Mouse (Mus musculus): ENCODE results near the gene Rmi2. TPM values are rescaled to one million over a fixed set of nuclear protein-coding genes. Genes with fewer than 3 reads are reported as not detected.

Gene Rmi2
- total and polyA plus RNA-seq, 2 experiments from 2014 or later: 0.35 to 0.76 TPM

- TF ChIP-seq CTCF (IDR thresholded peaks at IDR 0.05; ENCODE audit: low read depth): no peak
- no peak overlapping the region for H3K4me2 ChIP-seq (ENCODE audit: low read depth)
- DNase-seq (no peak), ATAC-seq (no peak)
- no peak overlapping the region for H3K9ac ChIP-seq
- H3K36me3 ChIP-seq (ENCODE audit: insufficient read depth): no peaks in the 10 kb centered on the region
- H3K9me3 ChIP-seq (ENCODE audit: low read length): no peaks in the 10 kb centered on the region
- WGBS: 95% methylated on average over 1 of the region's 1 CpGs
- H3K27me3 ChIP-seq (ENCODE audit: insufficient read depth, low read length): no peaks in the 10 kb centered on the region
- no peak overlapping the region for H3K27ac ChIP-seq (ENCODE audit: low read depth, low read length)
- H3K4me3 ChIP-seq (ENCODE audit: low read depth, low read length): no peak overlapping the region
- no peaks in the 10 kb centered on the region for H3K4me1 ChIP-seq (ENCODE audit: insufficient read depth)
Measured at GRCm38 (mm10) chr16:10900736-10901135, 65.9 kb downstream of the Rmi2 start.

GRCm38 (mm10) chr16:10901956-10902355 lies 67.1 kb downstream of the Rmi2 start:
- WGBS: 71% methylated on average over 2 of the region's 2 CpGs
- H3K4me2 ChIP-seq (ENCODE audit: low read depth): no peak overlapping the region
- no peak overlapping the region for H3K9ac ChIP-seq
- ATAC-seq (no peak), DNase-seq (no peak)
- no peak overlapping the region for H3K4me3 ChIP-seq (ENCODE audit: low read depth, low read length)
- H3K27ac ChIP-seq (ENCODE audit: low read depth, low read length): no peak overlapping the region
- no peak for TF ChIP-seq CTCF (IDR thresholded peaks at IDR 0.05; ENCODE audit: low read depth)
- no peaks in the 10 kb centered on the region for H3K9me3 ChIP-seq (ENCODE audit: low read length)
- H3K4me1 ChIP-seq (ENCODE audit: insufficient read depth): no peaks in the 10 kb centered on the region
- no peaks in the 10 kb centered on the region for H3K36me3 ChIP-seq (ENCODE audit: insufficient read depth)
- H3K27me3 ChIP-seq (ENCODE audit: insufficient read depth, low read length): no peaks in the 10 kb centered on the region

DNA sequence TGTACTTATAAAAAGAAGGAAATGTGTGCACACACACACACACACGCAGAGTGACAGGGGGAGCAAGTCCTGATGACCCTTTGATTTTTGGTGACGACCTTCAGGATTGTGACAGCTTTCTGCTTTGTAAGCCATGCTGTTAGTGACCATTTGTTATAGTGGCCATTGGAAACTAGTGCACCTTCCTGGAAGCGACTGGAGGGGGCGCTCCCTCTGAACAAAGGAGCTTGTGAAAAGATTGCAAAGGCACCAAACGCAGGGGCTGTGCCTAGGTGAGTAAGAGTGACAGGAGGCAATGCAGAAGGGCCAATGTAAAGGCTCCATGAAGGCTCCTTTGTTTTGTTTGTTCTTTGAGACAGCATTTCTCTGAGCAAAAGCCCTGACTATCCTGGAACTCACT lies 68.0 kb downstream of the Rmi2 start:
- H3K27me3 ChIP-seq (ENCODE audit: insufficient read depth, low read length): no peaks in the 10 kb centered on the region
- no peak overlapping the region for H3K4me3 ChIP-seq (ENCODE audit: low read depth, low read length)
- no peaks in the 10 kb centered on the region for H3K4me1 ChIP-seq (ENCODE audit: insufficient read depth)
- H3K27ac ChIP-seq (ENCODE audit: low read depth, low read length): no peak overlapping the region
- peak; percentile 16; the same call in 1 of the 2 replicates for TF ChIP-seq CTCF (IDR thresholded peaks at IDR 0.05; ENCODE audit: low read depth)
- no peaks in the 10 kb centered on the region for H3K36me3 ChIP-seq (ENCODE audit: insufficient read depth)
- WGBS: 60% methylated on average over 5 of the region's 5 CpGs
- no peaks in the 10 kb centered on the region for H3K9me3 ChIP-seq (ENCODE audit: low read length)
- H3K4me2 ChIP-seq (ENCODE audit: low read depth): no peak overlapping the region
- ATAC-seq (no peak), DNase-seq (no peak)
- no peak overlapping the region for H3K9ac ChIP-seq

- no peaks in the 10 kb centered on the region for H3K9me3 ChIP-seq (ENCODE audit: low read length)
- no peak overlapping the region for H3K27ac ChIP-seq (ENCODE audit: low read depth, low read length)
- ATAC-seq (no peak), DNase-seq (no peak)
- H3K4me3 ChIP-seq (ENCODE audit: low read depth, low read length): no peak overlapping the region
- H3K4me2 ChIP-seq (ENCODE audit: low read depth): no peak overlapping the region
- H3K4me1 ChIP-seq (ENCODE audit: insufficient read depth): no peaks in the 10 kb centered on the region
- WGBS: 78% methylated on average over 5 of the region's 5 CpGs
- H3K27me3 ChIP-seq (ENCODE audit: insufficient read depth, low read length): no peaks in the 10 kb centered on the region
- no peak overlapping the region for H3K9ac ChIP-seq
- no peak for TF ChIP-seq CTCF (IDR thresholded peaks at IDR 0.05; ENCODE audit: low read depth)
- no peaks in the 10 kb centered on the region for H3K36me3 ChIP-seq (ENCODE audit: insufficient read depth)
Measured at GRCm38 (mm10) chr16:10905661-10906113, 70.8 kb downstream of the Rmi2 start.

GRCm38 (mm10) chr16:10910541-10910940 lies 75.7 kb downstream of the Rmi2 start:
- Histone ChIP-seq H3K4me2 (ENCODE audit: low read depth) (no peak overlapping the region), H3K4me3 (ENCODE audit: low read depth, low read length) (no peak overlapping the region), H3K4me1 (ENCODE audit: insufficient read depth) (no peaks in the 10 kb centered on the region), H3K36me3 (ENCODE audit: insufficient read depth) (no peaks in the 10 kb centered on the region), H3K9me3 (ENCODE audit: low read length) (no peaks in the 10 kb centered on the region), H3K27ac (ENCODE audit: low read depth, low read length) (no peak overlapping the region), H3K27me3 (ENCODE audit: insufficient read depth, low read length) (no peaks in the 10 kb centered on the region), H3K9ac (no peak overlapping the region)
- no peak for ATAC-seq
- DNase-seq: no peak
- TF ChIP-seq CTCF (IDR thresholded peaks at IDR 0.05; ENCODE audit: low read depth): no peak
- 87% methylated on average over 7 of the region's 7 CpGs for WGBS

DNA sequence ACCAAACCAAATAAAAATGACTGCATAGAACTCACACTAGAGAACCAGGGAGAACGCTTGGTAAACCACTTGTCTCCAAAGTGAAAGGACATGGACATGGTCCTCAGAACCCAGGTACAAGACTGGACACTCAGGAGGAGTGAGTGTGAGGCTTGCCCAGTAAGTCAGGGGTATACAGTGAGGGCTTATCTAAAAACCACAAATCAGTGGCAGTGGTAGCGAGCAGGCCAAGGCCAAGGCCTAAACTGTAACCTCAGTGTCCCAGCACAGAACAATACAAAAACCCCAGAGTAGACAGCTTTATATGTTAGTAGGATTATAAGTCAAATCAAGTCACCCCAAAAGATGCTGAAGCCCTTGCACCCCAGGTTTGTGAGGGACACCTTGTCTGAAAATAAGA lies 76.2 kb downstream of the Rmi2 start:
- no peak overlapping the region for H3K9ac ChIP-seq
- no peaks in the 10 kb centered on the region for H3K36me3 ChIP-seq (ENCODE audit: insufficient read depth)
- no peaks in the 10 kb centered on the region for H3K9me3 ChIP-seq (ENCODE audit: low read length)
- H3K4me3 ChIP-seq (ENCODE audit: low read depth, low read length): no peak overlapping the region
- ATAC-seq (no peak), DNase-seq (no peak)
- H3K27me3 ChIP-seq (ENCODE audit: insufficient read depth, low read length): no peaks in the 10 kb centered on the region
- WGBS: 89% methylated on average over 2 of the region's 2 CpGs
- no peak overlapping the region for H3K4me2 ChIP-seq (ENCODE audit: low read depth)
- TF ChIP-seq CTCF (IDR thresholded peaks at IDR 0.05; ENCODE audit: low read depth): no peak
- H3K27ac ChIP-seq (ENCODE audit: low read depth, low read length): no peak overlapping the region
- H3K4me1 ChIP-seq (ENCODE audit: insufficient read depth): no peaks in the 10 kb centered on the region

DNA sequence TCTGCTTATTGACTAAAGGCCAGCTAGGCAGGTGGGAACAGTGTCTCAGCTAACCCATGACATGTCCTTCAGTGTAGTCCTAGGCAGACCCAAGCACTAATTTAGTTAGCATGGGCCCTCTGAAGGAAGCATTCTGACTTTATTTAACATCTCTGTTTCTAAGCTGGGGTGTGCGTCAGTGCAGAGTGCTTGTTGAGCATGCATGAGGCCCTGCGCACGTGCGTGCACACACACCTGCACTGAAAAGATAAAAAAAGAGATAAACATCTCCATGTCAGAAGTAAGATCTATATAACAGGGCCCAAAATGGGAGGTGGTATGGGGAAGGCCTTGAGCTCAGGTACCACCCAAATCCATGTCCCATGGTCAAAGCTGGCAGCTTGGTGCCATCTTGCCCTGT lies 80.2 kb downstream of the Rmi2 start:
- H3K9ac ChIP-seq: no peak overlapping the region
- no peaks in the 10 kb centered on the region for H3K4me1 ChIP-seq (ENCODE audit: insufficient read depth)
- H3K27me3 ChIP-seq (ENCODE audit: insufficient read depth, low read length): no peaks in the 10 kb centered on the region
- no peaks in the 10 kb centered on the region for H3K9me3 ChIP-seq (ENCODE audit: low read length)
- H3K36me3 ChIP-seq (ENCODE audit: insufficient read depth): no peaks in the 10 kb centered on the region
- 91% methylated on average over 4 of the region's 4 CpGs for WGBS
- no peak for TF ChIP-seq CTCF (IDR thresholded peaks at IDR 0.05; ENCODE audit: low read depth)
- no peak for DNase-seq
- no peak for ATAC-seq
- H3K4me2 ChIP-seq (ENCODE audit: low read depth): no peak overlapping the region
- no peak overlapping the region for H3K4me3 ChIP-seq (ENCODE audit: low read depth, low read length)
- H3K27ac ChIP-seq (ENCODE audit: low read depth, low read length): no peak overlapping the region

GRCm38 (mm10) chr16:10916271-10916670 lies 81.4 kb downstream of the Rmi2 start:
- Histone ChIP-seq H3K4me3 (ENCODE audit: low read depth, low read length) (no peak overlapping the region), H3K9ac (no peak overlapping the region), H3K4me2 (ENCODE audit: low read depth) (no peak overlapping the region), H3K9me3 (ENCODE audit: low read length) (no peaks in the 10 kb centered on the region), H3K36me3 (ENCODE audit: insufficient read depth) (no peaks in the 10 kb centered on the region), H3K27ac (ENCODE audit: low read depth, low read length) (no peak overlapping the region), H3K27me3 (ENCODE audit: insufficient read depth, low read length) (no peaks in the 10 kb centered on the region), H3K4me1 (ENCODE audit: insufficient read depth) (no peaks in the 10 kb centered on the region)
- WGBS: 89% methylated on average over 3 of the region's 3 CpGs
- TF ChIP-seq CTCF (IDR thresholded peaks at IDR 0.05; ENCODE audit: low read depth): no peak
- DNase-seq (no peak), ATAC-seq (no peak)

Measured in forebrain, postnatal 0 days (tissue).